Mouse (Mus musculus) adrenal gland, adult 8-10 months (tissue): ENCODE results near the gene Parp3. TPM values are rescaled to one million over a fixed set of nuclear protein-coding genes. Genes with fewer than 3 reads are reported as not detected.

Experiments
- DNase-seq: peaks from one replicate; pipeline ENCODE4 v3.0.0; 2022
- total RNA-seq, 4 experiments: library from RNA; stranded (reverse); gene quantifications; 2 replicates each; pipeline ENCODE4 v1.2.4; 2022

Gene Parp3
- total RNA-seq, 4 experiments from 2014 or later = 40.6 to 86.0 (median 52.7) TPM

DNA sequence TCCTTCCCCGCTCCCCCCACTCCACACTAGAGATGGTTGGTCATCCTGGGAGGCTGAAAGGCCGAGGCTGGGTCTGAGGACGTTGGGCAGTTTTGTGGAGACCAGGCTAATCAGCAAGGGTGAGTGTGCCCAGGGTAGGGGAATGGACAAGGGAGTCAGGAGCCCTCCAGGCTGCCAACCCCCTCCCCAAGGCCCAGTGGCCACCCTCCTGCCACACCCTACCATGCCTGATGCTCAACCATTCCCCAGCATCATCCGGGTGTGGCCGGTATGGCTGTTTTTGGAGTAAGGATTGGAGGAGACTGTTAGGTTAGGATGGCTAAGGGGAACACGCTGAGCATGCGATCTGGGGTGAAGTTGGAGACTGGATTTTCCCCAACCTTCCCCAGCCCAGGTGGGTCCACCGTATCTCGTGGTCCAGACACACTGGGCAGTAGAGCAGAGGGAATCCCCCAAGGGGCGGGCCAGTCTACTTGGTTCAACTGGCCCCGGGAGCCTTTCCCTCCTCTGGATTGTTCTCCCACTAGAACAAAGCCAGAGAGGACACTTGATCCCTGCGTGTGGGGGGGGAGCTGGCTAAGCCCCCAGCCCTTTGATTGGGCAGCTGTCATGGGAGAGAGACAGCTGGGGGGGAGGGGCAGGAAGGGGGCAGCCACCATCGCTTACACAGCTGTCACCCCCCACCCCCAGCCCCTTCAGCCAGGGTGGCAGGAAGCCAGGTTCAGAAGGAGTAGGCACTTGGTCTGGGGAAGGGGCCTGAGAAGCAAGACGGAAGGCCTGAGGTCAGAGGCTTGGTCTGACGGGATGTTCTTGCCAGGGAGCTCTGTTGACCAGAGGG, 20.2 kb downstream of the Parp3 start:
- DNase-seq = no peak

DNA sequence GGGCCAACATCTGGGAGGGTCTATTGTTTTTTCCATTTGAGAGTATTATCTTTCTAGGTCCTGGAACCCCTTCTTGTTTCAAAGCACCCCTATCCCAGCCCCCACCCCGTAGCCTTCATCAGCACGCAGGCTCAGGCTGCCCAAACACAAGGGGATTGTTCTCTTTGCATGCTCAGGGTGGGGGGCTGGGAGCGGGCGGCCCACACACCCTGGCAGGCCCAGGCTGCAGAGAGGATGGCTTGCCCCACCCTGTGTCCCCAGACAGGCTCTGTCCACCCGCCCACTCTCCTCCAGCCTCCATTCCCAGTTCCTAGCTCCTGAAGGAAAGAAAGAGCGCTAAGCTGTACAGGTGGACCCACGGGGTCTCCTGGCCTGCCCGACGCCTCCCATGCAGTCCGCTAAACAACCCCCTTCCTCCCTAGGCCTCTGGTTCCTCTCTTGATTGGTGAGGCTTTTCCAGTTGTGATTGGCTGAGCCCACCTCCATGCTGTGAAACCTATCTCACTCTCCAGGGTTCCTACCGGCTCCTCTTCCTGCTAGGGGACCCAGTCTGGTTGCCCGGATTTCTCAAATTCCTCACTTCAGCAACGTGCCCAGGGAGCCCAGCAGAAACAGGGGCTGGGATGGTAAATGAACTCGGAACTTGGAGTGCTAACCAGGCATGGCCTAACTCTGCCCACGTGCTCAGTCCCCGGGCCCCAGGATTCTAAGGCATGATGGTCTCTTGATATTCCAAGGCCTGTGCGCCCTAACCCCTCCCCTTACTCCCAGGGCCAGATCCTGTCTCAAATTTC, 21.7 kb downstream of the Parp3 start:
- DNase-seq = no peak

DNA sequence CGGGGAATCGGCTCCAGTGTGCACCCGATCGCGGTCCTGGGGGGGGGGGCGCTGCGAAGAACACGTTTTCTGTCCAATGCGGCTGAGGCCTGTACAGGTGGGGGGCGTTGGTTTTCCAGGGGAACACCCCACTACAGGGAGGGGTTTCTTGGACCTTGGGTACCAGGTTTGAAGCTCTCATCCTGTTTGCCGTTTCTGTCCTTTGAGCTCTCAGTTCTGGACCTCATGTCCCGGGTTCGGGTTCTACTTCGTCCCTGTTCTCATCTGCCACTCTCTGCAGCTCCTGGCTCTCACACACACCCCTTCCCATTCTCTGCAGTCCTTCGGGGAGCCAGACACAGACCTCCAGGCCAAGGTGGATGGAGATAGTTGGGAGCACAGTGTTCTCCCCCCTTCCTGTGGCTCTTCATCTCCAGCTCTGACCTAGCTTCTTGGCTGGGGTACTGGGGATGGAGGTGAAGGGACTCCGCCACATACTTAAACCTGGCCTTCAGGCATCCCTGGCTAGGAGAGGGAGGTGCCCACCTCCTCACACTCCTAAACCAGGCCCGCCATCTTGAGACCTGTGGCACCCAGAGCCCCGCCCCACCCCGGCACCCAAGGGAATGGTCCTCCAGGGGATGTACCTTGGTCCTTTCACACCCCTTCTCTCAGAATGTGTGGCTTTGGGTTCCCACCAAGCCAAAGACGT, 22.5 kb downstream of the Parp3 start:
- no peak for DNase-seq

DNA sequence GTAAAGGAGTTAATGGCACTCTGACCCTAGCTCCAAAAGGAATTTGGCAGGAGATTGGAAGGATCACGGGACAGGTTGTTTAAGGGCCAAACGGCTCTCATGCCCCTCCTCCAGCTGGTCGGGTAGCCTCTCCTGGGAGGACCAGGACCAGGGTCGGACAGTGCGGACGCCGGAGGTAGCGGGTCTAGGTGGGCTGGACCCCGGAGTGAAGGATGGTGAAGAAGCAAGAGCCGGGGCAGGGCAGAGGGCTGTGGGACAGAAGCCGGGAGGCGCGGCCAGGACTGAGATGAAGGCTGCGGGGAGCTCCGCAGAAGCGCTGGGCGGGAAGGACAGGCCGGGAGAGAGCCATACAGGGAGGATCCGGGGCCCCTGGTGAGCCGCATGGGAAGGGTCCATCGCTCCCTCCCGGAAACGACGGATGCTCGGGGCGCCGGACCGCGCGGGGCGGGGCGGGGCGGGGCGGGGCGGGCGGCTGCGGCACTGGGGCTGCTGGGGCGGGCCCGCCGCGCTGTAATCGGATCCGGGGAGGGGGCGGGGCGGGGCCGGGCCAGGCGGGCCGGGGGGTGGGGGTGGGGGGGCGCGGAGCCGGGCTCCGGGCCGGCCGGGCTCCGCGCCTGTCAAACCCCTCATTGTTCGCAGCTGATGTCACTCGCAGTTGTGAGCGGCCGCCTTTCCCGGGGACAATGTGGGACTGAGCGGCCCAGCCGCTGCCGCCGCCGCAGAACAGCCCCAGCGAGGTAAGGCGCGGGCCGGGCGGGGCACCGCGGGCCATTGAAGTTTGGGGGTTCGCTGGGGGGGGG, 23.3 kb downstream of the Parp3 start, which contains the start of gene Pcbp4:
Gene Pcbp4 (plus strand): TSS at position 21 of the 800 bp plus-strand sequence.
- no peak for DNase-seq

DNA sequence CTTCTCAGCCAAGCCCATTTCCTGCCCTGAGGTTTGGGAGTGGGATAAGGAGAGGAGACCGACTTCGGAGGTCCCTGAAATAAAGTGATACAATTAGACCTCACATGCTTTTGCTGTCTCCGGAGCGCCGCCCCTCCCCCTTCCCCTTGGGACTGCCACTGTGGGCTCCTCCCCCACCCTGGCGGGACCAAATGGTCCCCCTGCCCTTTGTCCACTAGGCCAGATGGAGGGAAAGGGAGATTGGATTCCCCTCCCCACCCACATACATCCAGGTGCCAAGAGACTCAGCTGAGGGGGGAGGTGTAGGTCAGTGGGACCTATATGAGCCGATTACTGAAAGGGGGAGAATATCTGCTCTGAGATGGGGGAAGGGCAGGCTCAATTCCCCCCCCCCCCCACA, 23.9 kb downstream of the Parp3 start:
- DNase-seq = no peak

DNA sequence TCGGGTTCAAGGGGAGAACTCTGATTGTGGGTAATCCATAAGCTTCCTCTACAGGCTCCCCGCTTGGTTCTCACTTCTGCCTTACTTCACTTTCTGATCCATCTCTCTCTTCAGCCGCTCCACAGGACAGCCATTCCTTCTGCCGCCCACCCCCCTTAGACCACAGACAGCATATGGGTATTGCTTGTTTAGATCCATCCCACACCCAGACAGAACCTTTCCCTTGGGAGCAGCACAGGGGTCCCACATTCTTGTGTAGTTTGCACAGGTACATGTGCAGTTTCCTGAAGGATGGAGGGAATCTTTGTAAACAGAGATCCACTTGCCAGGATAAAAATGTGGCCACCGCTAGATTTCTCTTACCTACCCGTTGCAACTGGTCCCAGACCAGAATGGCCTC, 24.4 kb downstream of the Parp3 start:
- DNase-seq = no peak

DNA sequence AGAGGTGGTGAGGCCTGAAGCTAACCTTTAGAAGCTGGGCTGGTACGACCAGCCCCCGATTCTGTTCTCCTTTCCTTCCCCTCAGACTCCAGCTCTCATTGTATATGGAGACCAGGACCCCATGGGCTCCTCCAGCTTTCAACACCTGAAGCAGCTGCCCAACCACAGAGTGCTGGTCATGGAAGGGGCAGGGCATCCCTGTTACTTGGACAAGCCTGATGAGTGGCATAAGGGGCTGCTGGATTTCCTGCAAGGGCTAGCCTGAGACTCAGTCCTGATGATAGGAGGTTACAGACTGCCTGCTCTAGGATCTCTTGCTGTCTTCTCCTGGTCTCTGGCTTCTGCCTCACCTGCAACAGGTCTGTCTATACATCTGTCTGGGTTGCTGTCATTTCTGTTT, 24.9 kb downstream of the Parp3 start:
- no peak for DNase-seq

DNA sequence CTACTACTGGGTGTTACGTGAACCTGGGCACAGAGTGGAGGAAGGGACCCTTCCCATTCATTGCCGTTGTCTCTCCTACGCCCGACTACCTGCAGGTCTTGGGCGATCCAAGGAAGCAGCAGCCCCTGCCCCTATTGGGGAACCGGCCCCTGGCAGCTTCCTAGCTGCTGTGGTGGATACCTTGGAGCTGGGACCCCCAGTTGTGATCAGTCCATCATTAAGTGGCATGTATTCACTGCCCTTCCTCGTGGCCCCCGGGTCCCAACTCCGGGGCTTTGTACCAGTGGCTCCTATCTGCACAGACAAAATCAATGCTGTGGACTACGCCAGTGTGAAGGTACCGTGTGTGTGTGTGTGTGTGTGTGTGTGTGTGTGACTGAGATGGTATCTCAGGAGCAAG, 25.5 kb downstream of the Parp3 start:
- DNase-seq = no peak

DNA sequence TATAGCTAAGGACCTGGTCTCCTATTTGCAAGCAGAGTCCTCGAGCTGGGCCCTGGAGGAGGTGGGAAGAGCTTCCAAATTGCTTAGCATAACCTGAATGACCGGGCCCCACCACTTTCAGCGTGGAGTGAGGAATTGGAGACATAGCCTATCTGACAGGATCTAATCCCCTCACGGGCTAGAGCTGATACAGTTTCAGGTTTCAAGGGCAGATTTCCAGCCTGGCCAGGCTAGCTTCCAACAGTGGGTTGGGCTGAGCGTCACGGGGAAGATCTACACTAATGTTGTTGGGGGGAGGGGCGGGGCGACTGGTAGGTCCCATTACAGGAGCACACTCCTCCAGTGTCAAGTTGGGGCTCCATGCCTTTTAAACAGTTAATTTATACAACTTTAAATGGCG, 26.1 kb downstream of the Parp3 start:
- peak; percentile 64 for DNase-seq

DNA sequence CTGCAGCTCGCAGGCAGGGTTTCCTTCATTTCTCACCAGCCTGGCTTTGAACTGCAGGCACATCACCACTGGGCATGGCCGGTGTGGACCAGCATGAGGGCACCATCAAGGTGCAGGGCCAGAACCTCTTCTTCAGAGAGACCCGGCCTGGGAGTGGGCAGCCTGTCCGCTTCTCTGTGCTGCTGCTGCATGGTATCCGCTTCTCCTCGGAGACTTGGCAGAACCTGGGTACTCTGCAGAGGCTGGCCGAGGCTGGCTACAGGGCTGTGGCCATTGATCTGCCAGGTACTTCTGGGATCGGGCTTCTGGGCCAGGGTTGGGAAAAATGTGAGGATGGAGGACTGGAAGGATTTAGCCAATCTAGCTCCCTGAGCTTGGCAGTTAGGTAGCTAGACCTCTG, 26.8 kb downstream of the Parp3 start:
- no peak for DNase-seq

DNA sequence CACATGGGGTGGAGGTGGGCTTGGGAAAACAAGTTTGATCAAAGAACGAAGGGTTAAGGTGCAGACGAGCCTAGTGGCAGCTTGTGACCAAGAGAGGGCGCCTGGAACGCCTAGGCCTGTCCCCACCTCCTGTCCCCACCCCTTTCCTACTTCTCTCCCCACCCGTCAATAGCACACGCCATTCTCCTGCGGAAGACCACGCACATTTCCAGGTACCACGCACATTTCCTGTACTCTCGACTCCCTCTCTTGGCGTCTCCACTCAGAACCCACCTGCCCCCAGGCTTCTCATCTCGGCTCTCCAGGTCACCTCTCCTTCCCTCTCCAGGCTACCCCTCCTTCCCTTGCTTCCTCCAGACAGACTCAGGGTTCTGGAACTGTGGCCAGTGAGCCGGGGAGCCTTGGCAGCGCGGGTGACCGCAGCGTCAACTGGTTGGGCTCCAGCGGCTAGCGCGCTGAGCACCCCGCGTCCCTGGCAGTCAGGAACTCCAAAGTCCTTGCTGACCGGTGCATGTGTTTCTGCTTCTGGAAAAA, 28.2 kb downstream of the Parp3 start:
- peak; percentile 75 for DNase-seq

DNA sequence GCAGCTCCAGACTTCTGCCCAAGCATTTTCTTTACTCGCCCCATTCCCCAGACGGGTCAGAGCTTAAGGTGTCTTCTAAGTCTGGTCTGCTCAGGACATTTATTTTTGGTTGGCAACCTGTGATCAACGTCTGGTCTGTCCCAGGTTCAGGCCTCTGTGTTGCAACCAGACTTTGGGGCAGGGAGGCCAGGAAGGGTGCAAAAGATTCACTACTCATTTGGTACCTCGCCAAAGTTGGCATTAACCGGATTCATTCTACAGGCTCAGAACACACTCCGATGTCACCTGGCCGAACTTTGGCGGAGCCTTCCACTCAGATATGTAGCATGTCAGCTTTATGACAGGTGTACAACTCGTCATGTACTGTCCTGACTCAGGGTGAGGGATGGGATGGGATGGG, 28.8 kb downstream of the Parp3 start:
- DNase-seq = no peak

DNA sequence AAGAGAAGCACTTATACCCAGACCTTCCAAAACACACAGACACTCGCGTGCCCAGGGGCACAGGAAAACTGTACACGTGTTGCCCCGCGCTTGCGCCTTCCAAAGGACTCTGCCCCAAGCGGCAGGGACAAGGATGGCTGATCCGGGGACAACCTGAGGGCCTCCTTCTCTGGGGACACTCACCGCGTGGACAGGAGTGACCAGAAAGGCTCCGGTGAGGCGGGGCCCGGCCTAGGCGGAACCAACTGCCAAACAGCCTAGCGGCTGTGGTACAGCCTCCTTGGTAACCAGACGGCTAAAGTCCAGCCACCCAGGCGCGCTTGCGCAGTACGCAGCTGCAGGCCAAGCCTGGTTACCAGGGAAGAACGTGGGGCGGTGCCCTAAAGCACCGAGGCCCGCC, 29.4 kb downstream of the Parp3 start, which contains the start of the genes Abhd14b and Abhd14a:
Gene Abhd14b (plus strand): TSS at position 112 of the 400 bp plus-strand sequence.
Gene Abhd14a (minus strand): TSS at position 331 of the 400 bp plus-strand sequence.
- peak; percentile 95 for DNase-seq

DNA sequence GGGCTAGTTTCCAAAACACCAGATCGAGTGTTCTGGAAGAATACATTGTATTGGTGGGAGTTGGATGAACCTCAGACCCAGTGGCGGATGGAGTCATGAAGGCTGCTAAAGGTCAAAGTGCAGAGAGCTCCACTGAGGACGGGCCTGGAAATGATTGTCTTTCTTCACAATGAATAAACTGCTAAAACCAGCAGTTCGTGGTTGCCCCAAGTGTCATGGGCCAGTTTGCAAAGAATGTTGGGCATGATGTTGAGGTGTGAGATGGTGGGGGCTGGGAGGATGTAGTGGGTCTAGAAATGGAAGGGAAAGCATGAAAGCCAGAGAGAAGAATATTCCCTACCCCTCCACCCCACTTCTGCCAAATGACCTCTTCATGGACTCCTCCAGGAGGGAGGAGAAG, 31.9 kb downstream of the Parp3 start:
- DNase-seq = no peak

DNA sequence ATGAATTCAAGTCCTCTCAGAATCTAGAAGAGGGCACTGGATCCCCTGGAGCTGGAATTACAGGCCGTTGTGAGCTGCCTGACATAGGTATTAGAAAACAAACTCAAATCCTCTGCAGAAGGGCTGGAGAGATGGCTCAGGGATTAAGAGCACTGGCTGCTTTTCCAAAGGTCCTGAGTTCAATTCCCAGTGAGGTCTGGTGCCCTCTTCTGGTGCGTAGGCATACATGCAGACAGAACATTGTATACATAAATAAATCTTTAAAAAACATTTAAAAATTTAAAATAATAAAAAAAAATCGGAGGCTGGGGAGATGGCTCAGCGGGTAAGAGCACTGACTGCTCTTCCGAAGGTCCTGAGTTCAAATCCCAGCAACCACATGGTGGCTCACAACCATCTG, 34.1 kb downstream of the Parp3 start:
- DNase-seq = no peak

DNA sequence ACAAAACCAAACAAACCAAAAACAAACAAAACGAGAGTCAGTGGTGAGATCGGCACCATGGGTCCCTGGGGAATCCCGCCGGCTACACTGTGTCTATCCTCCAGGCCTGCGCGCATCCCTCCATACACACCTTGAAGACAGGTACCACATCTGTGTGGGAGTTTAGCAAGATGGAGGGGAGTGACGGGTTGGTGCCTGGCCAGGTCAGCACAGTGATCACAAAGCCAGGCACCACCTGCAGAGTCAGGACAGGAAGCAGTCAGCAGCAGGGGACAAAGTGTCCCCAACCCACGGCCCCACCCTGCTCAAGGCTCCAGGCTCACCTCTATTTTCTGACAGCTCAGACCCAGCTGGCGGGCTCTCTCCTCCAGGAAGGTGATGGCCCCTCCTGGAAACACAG, 40.2 kb downstream of the Parp3 start:
- no peak for DNase-seq

DNA sequence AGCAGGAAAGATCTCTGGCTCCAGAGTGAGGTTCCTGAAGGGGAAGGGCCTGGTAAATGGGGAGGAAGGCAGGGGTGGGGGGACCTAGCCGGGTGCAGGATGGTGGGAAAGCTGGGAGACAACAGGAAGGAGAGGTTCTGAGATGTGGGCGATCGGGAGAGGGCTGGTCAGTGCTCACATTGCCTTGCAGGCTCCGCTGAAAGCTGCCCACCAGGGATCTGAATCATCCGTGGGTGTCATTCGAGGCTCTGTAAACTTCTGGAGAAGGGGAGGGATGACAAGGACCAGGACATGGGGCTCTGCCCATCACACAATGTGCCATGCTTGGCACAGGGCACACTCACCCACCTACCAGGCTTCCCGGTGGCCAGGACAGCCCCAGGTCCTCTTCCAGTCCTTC, 43.4 kb downstream of the Parp3 start:
- no peak for DNase-seq

DNA sequence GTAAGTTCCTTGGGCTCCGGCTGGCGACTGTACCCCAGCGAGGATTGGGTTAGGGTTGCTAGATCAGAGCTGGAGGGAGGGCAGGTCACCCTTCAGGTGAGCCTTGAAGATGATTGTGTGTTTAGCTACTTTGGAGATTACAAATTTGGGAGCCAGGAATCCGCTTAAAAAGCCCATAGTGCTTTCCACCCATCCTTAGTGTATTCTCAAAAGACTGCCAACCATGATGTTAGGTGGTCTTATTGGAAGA, 46.8 kb downstream of the Parp3 start:
- no peak for DNase-seq

DNA sequence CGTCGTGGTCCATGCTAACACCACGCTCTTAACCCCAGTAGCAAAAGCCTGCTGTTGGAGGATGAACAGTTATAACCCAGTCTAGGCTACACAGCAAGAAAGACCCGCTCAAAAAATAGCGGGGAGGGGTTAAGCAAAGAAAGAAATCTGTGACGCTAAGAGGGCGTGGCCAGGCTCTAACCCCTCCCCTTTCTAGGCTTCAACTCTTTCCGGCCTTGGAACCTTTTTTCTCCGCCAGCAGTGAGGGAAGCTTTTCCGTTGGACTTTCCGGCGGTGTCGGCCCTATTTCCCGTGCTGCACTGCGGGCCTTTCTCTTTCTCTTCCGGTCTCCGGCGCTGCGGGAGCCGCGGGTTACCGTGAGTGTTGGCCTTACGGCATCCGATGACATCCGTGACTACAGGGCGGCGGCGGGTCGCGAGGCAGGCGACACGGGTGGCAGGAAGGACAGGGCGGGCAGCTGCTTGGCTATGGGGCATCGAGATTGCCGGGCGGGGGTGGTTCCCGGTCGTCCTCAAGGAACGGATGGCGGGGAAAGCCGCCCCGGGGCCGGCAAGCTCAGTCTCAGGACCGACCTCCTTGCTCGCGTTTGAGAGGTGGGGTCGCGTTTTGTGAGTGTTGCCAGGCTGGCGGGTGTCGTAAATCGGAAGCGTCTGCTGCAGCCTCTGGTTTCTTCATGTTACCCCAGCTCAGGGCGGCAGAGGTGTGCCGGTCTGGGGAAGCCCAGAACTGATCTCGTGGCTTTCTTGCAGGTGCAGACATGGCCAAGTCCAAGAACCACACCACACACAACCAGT, 47.3 kb downstream of the Parp3 start, which contains the start of gene Rpl29:
Gene Rpl29 (plus strand): TSS at position 234 of the 794 bp plus-strand sequence.
- DNase-seq = peak; percentile 91

DNA sequence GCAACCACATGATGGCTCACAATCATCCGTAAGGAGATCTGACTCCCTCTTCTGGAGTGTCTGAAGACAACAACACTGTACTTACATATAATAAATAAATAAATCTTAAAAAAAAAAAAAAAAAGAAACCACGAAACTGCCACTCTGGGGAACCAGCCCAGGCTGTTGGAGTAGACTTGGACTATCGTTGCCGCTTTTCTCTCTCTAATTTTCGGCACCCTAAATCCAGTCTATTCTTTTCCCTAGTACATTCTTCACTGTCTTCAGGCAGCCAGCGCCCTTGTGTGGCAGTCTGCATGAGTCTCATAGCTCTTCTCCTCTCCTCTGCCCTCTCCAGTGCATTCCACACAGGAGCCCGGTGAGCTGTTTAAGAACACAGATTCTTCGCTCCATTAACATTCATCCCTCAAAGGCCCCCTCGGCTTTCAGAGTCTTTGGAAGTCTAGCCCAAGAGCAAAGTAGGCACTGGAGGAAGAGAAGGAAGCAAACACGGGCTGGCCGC, 48.0 kb downstream of the Parp3 start:
- DNase-seq = no peak

DNA sequence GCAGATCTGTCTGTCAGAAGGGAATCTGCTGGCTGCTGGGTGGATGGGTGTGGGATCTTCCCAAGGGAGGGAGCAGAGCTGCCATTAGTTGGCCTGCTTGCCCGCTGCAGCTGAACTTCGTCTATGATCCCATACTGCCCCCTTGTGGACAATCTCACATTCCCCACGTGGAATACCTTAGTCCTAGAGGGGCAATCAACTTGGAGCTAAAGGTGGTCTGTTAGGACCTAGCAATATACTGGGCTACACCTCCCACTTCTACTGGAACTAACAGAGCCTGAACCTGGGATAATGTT, 54.9 kb downstream of the Parp3 start:
- peak; percentile 73 for DNase-seq
